Mouse (Mus musculus) lung, postnatal 0 days (tissue): ENCODE data around the gene Cers3. TPM values are rescaled to one million over a fixed set of nuclear protein-coding genes. Genes with fewer than 3 reads are reported as not detected.

ENCODE experiments used
- ATAC-seq: fragments of 200-750 bp; cut with Nextera tagmentation; 2 replicates; pipeline ENCODE4 v1.8.0; 2017; ENCODE audit warnings: moderate library complexity
- DNase-seq: peaks from one replicate; pipeline ENCODE4 v3.0.0-alpha.2; 2016; ENCODE audit warnings: low spot score
- H3K27ac ChIP-seq: fragments of 300-500 bp; sonication (generic); 2 replicates; pipeline ENCODE4 v1.5.1; 2014; ENCODE audit warnings: antibody characterized with exemption, mild to moderate bottlenecking, low read length, mixed read lengths
- H3K27me3 ChIP-seq: fragments of 300-500 bp; sonication (generic); replicated peaks from 2 replicates; pipeline ENCODE4 v1.6.1; 2014; ENCODE audit warnings: low read length, mixed read lengths; ENCODE audit not compliant: insufficient read depth
- H3K36me3 ChIP-seq: fragments of 300-500 bp; sonication (generic); 2 replicates; pipeline ENCODE4 v1.6.1; 2014; ENCODE audit warnings: low read length, mixed read lengths; ENCODE audit not compliant: insufficient read depth
- H3K4me1 ChIP-seq: fragments of 300-500 bp; sonication (generic); 2 replicates; pipeline ENCODE4 v1.6.1; 2014; ENCODE audit warnings: antibody characterized with exemption, low read depth, low read length, mixed read lengths; ENCODE audit not compliant: insufficient read depth
- H3K4me2 ChIP-seq: fragments of 300-500 bp; sonication (generic); replicated peaks from 2 replicates; pipeline ENCODE4 v1.6.1; 2014; ENCODE audit warnings: low read depth, mild to moderate bottlenecking, low read length, moderate library complexity, mixed read lengths
- H3K4me3 ChIP-seq: fragments of 300-500 bp; sonication (generic); 2 replicates; pipeline ENCODE4 v1.5.1; 2014; ENCODE audit warnings: low read depth, low read length
- H3K9ac ChIP-seq: fragments of 300-500 bp; sonication (generic); replicated peaks from 2 replicates; pipeline ENCODE4 v1.6.1; 2014; ENCODE audit warnings: low read depth, mild to moderate bottlenecking
- H3K9me3 ChIP-seq: fragments of 300-500 bp; sonication (generic); 2 replicates; pipeline ENCODE4 v1.6.1; 2016; ENCODE audit warnings: low read length, mixed read lengths
- CTCF ChIP-seq: IDR thresholded peaks from 2 replicates; pipeline ENCODE4 v1.5.1; 2016; ENCODE audit warnings: antibody characterized with exemption, mild to moderate bottlenecking
- EP300 ChIP-seq: IDR thresholded peaks from 2 replicates; pipeline ENCODE4 v1.6.1; 2016; ENCODE audit warnings: antibody characterized with exemption, mild to moderate bottlenecking, control low read depth
- WGBS: fragments of 180-500 bp; shearing (Covaris S2); extraction: QIAGEN DNeasy Blood & Tissue Kit; methylation state at CpG from one replicate; pipeline ENCODE4 v1.1.7; 2014; 5-methylcytosine and 5-hydroxymethylcytosine counted together
- polyA plus RNA-seq: library from polyadenylated mRNA; unstranded; fragments of >200 nt; fragmentation: Nextera tagmentation; extraction: Ambion mirVana; gene quantifications from 2 replicates; pipeline ENCODE4 v1.2.1, GENCODE M21; 2015

The Cers3 gene
- polyA plus RNA-seq, 1 experiment from 2014 or later: 7.1 TPM

- ATAC-seq (no peak), DNase-seq (no peak)
- Histone ChIP-seq H3K4me1 (no peaks in the 10 kb centered on the region), H3K27me3 (no peaks in the 10 kb centered on the region), H3K27ac (no peak overlapping the region), H3K4me2 (no peak overlapping the region), H3K9ac (no peak overlapping the region), H3K4me3 (no peak overlapping the region), H3K9me3 (no peaks in the 10 kb centered on the region), H3K36me3 (no peaks in the 10 kb centered on the region)
- no peak for TF ChIP-seq CTCF
- no peak for TF ChIP-seq EP300
- WGBS: 92% methylated on average over 6 of the region's 6 CpGs
These were observed 106.0 kb downstream of the Cers3 start for GRCm38 (mm10) chr7:66849316-66849715.

GRCm38 (mm10) chr7:66852164-66852563, 108.9 kb downstream of the Cers3 start:
- Histone ChIP-seq H3K9ac (no peak overlapping the region), H3K4me1 (no peaks in the 10 kb centered on the region), H3K27me3 (no peaks in the 10 kb centered on the region), H3K36me3 (no peaks in the 10 kb centered on the region), H3K4me2 (no peak overlapping the region), H3K4me3 (no peak overlapping the region), H3K9me3 (no peaks in the 10 kb centered on the region), H3K27ac (no peak overlapping the region)
- ATAC-seq (peak; percentile 85), DNase-seq (peak; percentile 51)
- 41% methylated on average over 3 of the region's 3 CpGs for WGBS
- TF ChIP-seq EP300 (peak; percentile 51; the same call in 1 of the 2 replicates), CTCF (no peak)

- no peaks in the 10 kb centered on the region; the same call in 1 of the 2 replicates for H3K4me1 ChIP-seq
- ATAC-seq (no peak), DNase-seq (peak; percentile 12)
- no peaks in the 10 kb centered on the region for H3K27me3 ChIP-seq
- H3K9ac ChIP-seq: no peak overlapping the region
- H3K4me3 ChIP-seq: no peak overlapping the region
- TF ChIP-seq EP300 (no peak), CTCF (no peak)
- H3K4me2 ChIP-seq: no peak overlapping the region
- H3K9me3 ChIP-seq: no peaks in the 10 kb centered on the region
- 0 out of 2 replicates have a peak overlapping the region, but pooled peaks have one; percentile 0 for H3K27ac ChIP-seq
- WGBS: 74% methylated on average over 1 of the region's 1 CpGs
- H3K36me3 ChIP-seq: no peaks in the 10 kb centered on the region
These were observed 114.3 kb downstream of the Cers3 start for GRCm38 (mm10) chr7:66857610-66858009.

- Histone ChIP-seq H3K27me3 (no peaks in the 10 kb centered on the region), H3K4me2 (no peak overlapping the region), H3K4me3 (no peak overlapping the region), H3K4me1 (no peaks in the 10 kb centered on the region; the same call in 1 of the 2 replicates), H3K36me3 (no peaks in the 10 kb centered on the region), H3K27ac (peak overlapping the region; percentile 71), H3K9ac (no peak overlapping the region), H3K9me3 (no peaks in the 10 kb centered on the region)
- ATAC-seq: peak; percentile 89
- peak; percentile 92 for DNase-seq
- TF ChIP-seq CTCF (no peak), EP300 (peak; percentile 97)
- WGBS: 38% methylated on average over 12 of the region's 12 CpGs
These were observed 115.2 kb downstream of the Cers3 start for GRCm38 (mm10) chr7:66858247-66859075.

- DNase-seq (no peak), ATAC-seq (no peak)
- Histone ChIP-seq H3K9me3 (no peaks in the 10 kb centered on the region), H3K4me2 (no peak overlapping the region), H3K36me3 (no peaks in the 10 kb centered on the region), H3K27me3 (no peaks in the 10 kb centered on the region), H3K4me3 (no peak overlapping the region), H3K27ac (peak overlapping the region; percentile 71; the same call in 1 of the 2 replicates), H3K4me1 (no peaks in the 10 kb centered on the region; the same call in 1 of the 2 replicates), H3K9ac (no peak overlapping the region)
- WGBS: 95% methylated on average over 5 of the region's 5 CpGs
- TF ChIP-seq CTCF (no peak), EP300 (no peak)
These were observed 115.9 kb downstream of the Cers3 start for GRCm38 (mm10) chr7:66859220-66859619.

GRCm38 (mm10) chr7:66866944-66867718, 123.8 kb downstream of the Cers3 start:
- no peaks in the 10 kb centered on the region for H3K9me3 ChIP-seq
- 0 out of 2 replicates have a peak, but pooled peaks cover 2% of the 10 kb centered on the region for H3K4me1 ChIP-seq
- no peak for ATAC-seq
- H3K27me3 ChIP-seq: no peaks in the 10 kb centered on the region
- no peak overlapping the region for H3K4me2 ChIP-seq
- no peaks in the 10 kb centered on the region for H3K36me3 ChIP-seq
- H3K9ac ChIP-seq: no peak overlapping the region
- H3K4me3 ChIP-seq: no peak overlapping the region
- peak overlapping the region; percentile 59 for H3K27ac ChIP-seq
- peak; percentile 24 for DNase-seq
- TF ChIP-seq CTCF (peak; percentile 39), EP300 (no peak)
- 61% methylated on average over 19 of the region's 19 CpGs for WGBS
